Mouse (Mus musculus): Measurements from ENCODE around the gene Fam234b.

DNA sequence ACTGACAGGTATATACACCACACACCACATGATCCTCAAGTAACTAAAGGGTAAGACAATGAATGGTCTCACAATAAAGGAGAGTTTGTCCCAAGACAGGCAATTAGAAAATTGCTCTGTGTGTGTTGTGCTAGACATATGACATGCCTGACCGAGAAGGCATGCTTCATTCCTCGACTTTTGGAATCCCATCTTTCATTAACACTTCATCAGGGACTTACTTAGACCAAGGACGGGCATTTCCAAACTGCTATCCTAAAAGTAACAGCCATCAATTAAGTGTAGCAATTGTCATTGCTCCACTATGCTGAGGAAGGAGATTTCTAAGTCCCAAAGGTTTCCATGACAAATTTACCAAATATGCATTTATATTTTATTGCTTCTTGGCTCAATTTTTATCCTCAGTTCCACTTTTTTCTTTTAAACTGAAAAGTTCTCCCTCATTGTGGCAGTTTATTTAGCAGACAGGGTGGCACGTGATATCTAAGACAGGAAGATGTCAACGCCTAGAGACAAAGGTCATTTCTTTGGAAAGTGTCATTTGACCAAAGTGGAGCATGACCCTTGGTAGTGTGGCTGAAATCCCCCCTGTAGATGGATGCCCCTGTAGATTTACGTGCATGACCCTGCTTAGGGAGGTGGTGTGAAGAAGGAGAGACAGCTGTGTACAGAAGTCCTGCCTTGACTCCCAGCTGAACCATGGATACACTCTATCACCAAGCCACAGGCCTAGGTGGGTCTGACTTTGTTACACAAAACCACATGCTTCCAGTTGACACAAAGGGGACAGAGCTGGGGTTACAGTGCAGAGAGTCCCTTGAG, 78.9 kb downstream of the Fam234b start:
- TF ChIP-seq POLR2A (IDR thresholded peaks at IDR 0.05; ENCODE audit: control insufficient read depth, extremely low read depth, insufficient read depth, low read length, poor library complexity) (no peak), CTCF (IDR thresholded peaks at IDR 0.05; ENCODE audit: borderline replicate concordance, control insufficient read depth, extremely low read depth, insufficient read depth, low read length, poor library complexity) (no peak)

All from thymus, adult 2 months (tissue).